Mouse (Mus musculus) erythroblast, embryonic 14.5 days (primary cell): ENCODE data around the gene Klhl21. TPM values are rescaled to one million over a fixed set of nuclear protein-coding genes. Genes with fewer than 3 reads are reported as not detected.

Experiments
- H3K27me3 ChIP-seq: 2 replicates; pipeline ENCODE4 v1.6.1; 2012; ENCODE audit warnings: inconsistent platforms; ENCODE audit not compliant: control insufficient read depth
- H3K36me3 ChIP-seq: 2 replicates; pipeline ENCODE4 v1.6.1; 2012; ENCODE audit warnings: mild to moderate bottlenecking, inconsistent platforms; ENCODE audit not compliant: control insufficient read depth
- H3K4me1 ChIP-seq: 2 replicates; pipeline ENCODE4 v1.6.1; 2012; ENCODE audit warnings: inconsistent platforms; ENCODE audit not compliant: control insufficient read depth
- H3K4me3 ChIP-seq: replicated peaks from 2 replicates; pipeline ENCODE3; 2012; ENCODE audit warnings: moderate library complexity, mild to moderate bottlenecking, inconsistent platforms
- H3K9me3 ChIP-seq: 2 replicates; pipeline ENCODE4 v1.6.1; 2012; ENCODE audit warnings: low read length, inconsistent platforms, mixed read lengths; ENCODE audit not compliant: control insufficient read depth
- GATA1 ChIP-seq: IDR thresholded peaks from 2 replicates; pipeline ENCODE4 v1.6.1; 2012; ENCODE audit warnings: low read length, inconsistent platforms, mixed read lengths
- TAL1 ChIP-seq: IDR thresholded peaks from 3 replicates; pipeline ENCODE4 v1.6.1; 2012; ENCODE audit warnings: low read length, inconsistent platforms, mixed read lengths
- polyA plus RNA-seq: library from polyadenylated mRNA; stranded (reverse); fragments of >175 nt; gene quantifications from 2 replicates; pipeline ENCODE4 v1.2.3, GENCODE M21; 2012

The Klhl21 gene
- polyA plus RNA-seq, 1 experiment, result 1.1 TPM

- peaks cover 51% of the 10 kb centered on the region for H3K4me1 ChIP-seq
- H3K4me3 ChIP-seq, result peak overlapping the region; percentile 97
- no peaks in the 10 kb centered on the region; the same call in 1 of the 2 replicates for H3K9me3 ChIP-seq
- H3K36me3 ChIP-seq, result peaks cover 41% of the 10 kb centered on the region
- TF ChIP-seq GATA1, result no peak
- no peak for TF ChIP-seq TAL1
- peaks cover 32% of the 10 kb centered on the region for H3K27me3 ChIP-seq
These were observed 14.1 kb upstream of the Klhl21 start for GRCm38 (mm10) chr4:151994228-151995171.

- Histone ChIP-seq H3K9me3 (no peaks in the 10 kb centered on the region; the same call in 1 of the 2 replicates), H3K4me3 (peak overlapping the region; percentile 97), H3K27me3 (peaks cover 32% of the 10 kb centered on the region), H3K4me1 (peaks cover 48% of the 10 kb centered on the region), H3K36me3 (peaks cover 33% of the 10 kb centered on the region)
- TF ChIP-seq GATA1, result no peak
These were observed 13.0 kb upstream of the Klhl21 start for GRCm38 (mm10) chr4:151995371-151996172.

- Histone ChIP-seq H3K27me3 (peaks cover 32% of the 10 kb centered on the region), H3K9me3 (no peaks in the 10 kb centered on the region; the same call in 1 of the 2 replicates), H3K4me3 (peak within 1 kb of the TSS; percentile 97), H3K4me1 (peaks cover 46% of the 10 kb centered on the region), H3K36me3 (peaks cover 25% of the 10 kb centered on the region)
- no peak for TF ChIP-seq GATA1
- no peak for TF ChIP-seq TAL1
These were observed 12.2 kb upstream of the Klhl21 start, which contains the start of gene Phf13 for GRCm38 (mm10) chr4:151996173-151996950. Phf13 (minus strand) TSS chr4:151996258.

GRCm38 (mm10) chr4:151996951-151997222, 11.7 kb upstream of the Klhl21 start:
- TF ChIP-seq TAL1, result no peak
- no peak for TF ChIP-seq GATA1
- Histone ChIP-seq H3K9me3 (no peaks in the 10 kb centered on the region; the same call in 1 of the 2 replicates), H3K36me3 (peaks cover 20% of the 10 kb centered on the region), H3K4me3 (peak overlapping the region; percentile 97), H3K27me3 (peaks cover 32% of the 10 kb centered on the region), H3K4me1 (peaks cover 46% of the 10 kb centered on the region)

- Histone ChIP-seq H3K27me3 (peaks cover 26% of the 10 kb centered on the region), H3K9me3 (no peaks in the 10 kb centered on the region; the same call in 1 of the 2 replicates), H3K4me3 (peak overlapping the region; percentile 97), H3K4me1 (peaks cover 46% of the 10 kb centered on the region), H3K36me3 (peaks cover 12% of the 10 kb centered on the region)
- TF ChIP-seq GATA1 (no peak), TAL1 (no peak)
These were observed 10.9 kb upstream of the Klhl21 start for GRCm38 (mm10) chr4:151997701-151998100.

GRCm38 (mm10) chr4:151999481-151999880, 9.1 kb upstream of the Klhl21 start:
- H3K36me3 ChIP-seq, result peaks cover 2% of the 10 kb centered on the region; the same call in 1 of the 2 replicates
- TF ChIP-seq TAL1, result no peak
- no peak for TF ChIP-seq GATA1
- H3K4me1 ChIP-seq, result peaks cover 35% of the 10 kb centered on the region
- H3K9me3 ChIP-seq, result no peaks in the 10 kb centered on the region; the same call in 1 of the 2 replicates
- peaks cover 11% of the 10 kb centered on the region for H3K27me3 ChIP-seq
- H3K4me3 ChIP-seq, result no peak overlapping the region

GRCm38 (mm10) chr4:152000906-152001305, 7.7 kb upstream of the Klhl21 start:
- TF ChIP-seq GATA1 (no peak), TAL1 (no peak)
- no peaks in the 10 kb centered on the region; the same call in 1 of the 2 replicates for H3K27me3 ChIP-seq
- H3K9me3 ChIP-seq, result peaks cover 2% of the 10 kb centered on the region; the same call in 1 of the 2 replicates
- no peak overlapping the region for H3K4me3 ChIP-seq
- peaks cover 2% of the 10 kb centered on the region; the same call in 1 of the 2 replicates for H3K36me3 ChIP-seq
- H3K4me1 ChIP-seq, result peaks cover 23% of the 10 kb centered on the region

GRCm38 (mm10) chr4:152001335-152001734, 7.3 kb upstream of the Klhl21 start:
- Histone ChIP-seq H3K36me3 (peaks cover 2% of the 10 kb centered on the region; the same call in 1 of the 2 replicates), H3K27me3 (peaks cover 1% of the 10 kb centered on the region), H3K4me1 (peaks cover 22% of the 10 kb centered on the region), H3K4me3 (no peak overlapping the region), H3K9me3 (peaks cover 2% of the 10 kb centered on the region; the same call in 1 of the 2 replicates)
- TF ChIP-seq TAL1, result no peak
- TF ChIP-seq GATA1, result no peak
